Mouse (Mus musculus) ES-Bruce4 (cell line): ENCODE data around the gene Gsdma2. TPM values are rescaled to one million over a fixed set of nuclear protein-coding genes. Genes with fewer than 3 reads are reported as not detected.
A peak's percentile ranks its signal among the peaks of the same experiment; 100 is the strongest.
"Not testable (repeated sequence)": the region's sequence is repeated elsewhere in the genome, so short reads cannot be mapped to it uniquely, and the experiment has no call there.

Experiments used
- H3K27ac ChIP-seq: 2 replicates; pipeline ENCODE4 v1.5.1; 2012; ENCODE audit warnings: low read length, inconsistent platforms; ENCODE audit not compliant: insufficient read depth
- H3K27me3 ChIP-seq: 2 replicates; pipeline ENCODE4 v1.6.1; 2012; ENCODE audit warnings: mild to moderate bottlenecking, low read length, inconsistent platforms; ENCODE audit not compliant: control insufficient read depth, poor library complexity, insufficient read depth, severe bottlenecking
- H3K36me3 ChIP-seq: 2 replicates; pipeline ENCODE4 v1.6.1; 2012; ENCODE audit warnings: inconsistent platforms, mild to moderate bottlenecking, low read length, moderate library complexity; ENCODE audit not compliant: control insufficient read depth, poor library complexity, insufficient read depth, severe bottlenecking
- H3K4me1 ChIP-seq: one replicate; pipeline ENCODE4 v1.8.1; 2011; ENCODE audit warnings: low read length; ENCODE audit not compliant: control insufficient read depth, insufficient read depth
- H3K4me3 ChIP-seq: 2 replicates; pipeline ENCODE4 v1.5.1; 2011; ENCODE audit warnings: low read depth, mild to moderate bottlenecking, low read length
- H3K9ac ChIP-seq: 2 replicates; pipeline ENCODE4 v1.6.1; 2012; ENCODE audit warnings: low read depth, mild to moderate bottlenecking, inconsistent platforms; ENCODE audit not compliant: poor library complexity, severe bottlenecking
- H3K9me3 ChIP-seq: replicated peaks from 2 replicates; pipeline ENCODE4 v1.6.1; 2012; ENCODE audit warnings: mild to moderate bottlenecking, low read length, inconsistent platforms; ENCODE audit not compliant: control insufficient read depth, poor library complexity, insufficient read depth, severe bottlenecking
- CTCF ChIP-seq: IDR thresholded peaks from one replicate; pipeline ENCODE4 v1.8.1; 2011; ENCODE audit warnings: low read depth, low read length
- EP300 ChIP-seq: IDR thresholded peaks from 2 replicates; pipeline ENCODE4 v1.6.1; 2011; ENCODE audit warnings: low read depth, low read length; ENCODE audit not compliant: insufficient read depth
- POLR2A ChIP-seq: IDR thresholded peaks from one replicate; pipeline ENCODE4 v1.8.1; 2011; ENCODE audit warnings: low read length; ENCODE audit not compliant: insufficient read depth
- polyA plus RNA-seq: library from polyadenylated mRNA; stranded (reverse); fragments of >200 nt; gene quantifications from 2 replicates; pipeline ENCODE4 v1.2.4, GENCODE M21; 2011; ENCODE audit warnings: low read depth; ENCODE audit not compliant: missing spikeins, insufficient read depth, insufficient read length

The Gsdma2 gene
- polyA plus RNA-seq, 1 experiment: not detected

GRCm38 (mm10) chr11:98645946-98646345, 613 bp upstream of the Gsdma2 start:
- Histone ChIP-seq H3K4me3 (no peak overlapping the region), H3K9me3 (peaks cover 10% of the 10 kb centered on the region; the same call in 1 of the 2 replicates), H3K4me1 (no peaks in the 10 kb centered on the region), H3K9ac (no peak overlapping the region), H3K27me3 (peaks cover 2% of the 10 kb centered on the region), H3K36me3 (no peaks in the 10 kb centered on the region), H3K27ac (no peak overlapping the region)
- TF ChIP-seq EP300: no peak
- TF ChIP-seq POLR2A: no peak
- TF ChIP-seq CTCF: no peak

GRCm38 (mm10) chr11:98655076-98655475, 8.5 kb downstream of the Gsdma2 start:
- H3K4me1 ChIP-seq, H3K27me3 ChIP-seq, H3K4me3 ChIP-seq, H3K27ac ChIP-seq, H3K36me3 ChIP-seq, H3K9me3 ChIP-seq, H3K9ac ChIP-seq: not testable (repeated sequence)
- TF ChIP-seq CTCF: peak; percentile 85

DNA sequence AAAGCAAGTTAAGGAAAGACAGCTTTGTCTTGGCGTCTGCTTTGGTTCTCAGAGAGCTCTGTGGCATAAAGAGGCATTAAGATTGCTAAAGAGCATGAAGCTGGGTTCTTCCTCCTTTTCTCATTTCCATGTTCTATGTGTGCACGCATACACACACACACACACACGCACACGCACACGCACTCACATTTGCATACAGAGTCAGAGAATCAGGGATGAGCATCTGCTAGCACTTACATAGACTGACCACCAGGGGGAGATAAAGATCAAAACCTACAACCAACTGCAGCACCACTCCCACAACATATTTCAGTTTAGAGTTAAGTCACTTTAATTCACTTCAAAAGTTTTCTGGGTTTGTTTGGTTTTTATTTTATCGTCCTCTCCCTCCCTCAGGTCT, 14.0 kb downstream of the Gsdma2 start:
- Histone ChIP-seq H3K27ac (no peak overlapping the region), H3K9ac (no peak overlapping the region), H3K9me3 (no peaks in the 10 kb centered on the region), H3K4me3 (no peak overlapping the region), H3K27me3 (no peaks in the 10 kb centered on the region), H3K4me1 (no peaks in the 10 kb centered on the region), H3K36me3 (no peaks in the 10 kb centered on the region)
- TF ChIP-seq EP300 (no peak), CTCF (peak; percentile 32)

DNA sequence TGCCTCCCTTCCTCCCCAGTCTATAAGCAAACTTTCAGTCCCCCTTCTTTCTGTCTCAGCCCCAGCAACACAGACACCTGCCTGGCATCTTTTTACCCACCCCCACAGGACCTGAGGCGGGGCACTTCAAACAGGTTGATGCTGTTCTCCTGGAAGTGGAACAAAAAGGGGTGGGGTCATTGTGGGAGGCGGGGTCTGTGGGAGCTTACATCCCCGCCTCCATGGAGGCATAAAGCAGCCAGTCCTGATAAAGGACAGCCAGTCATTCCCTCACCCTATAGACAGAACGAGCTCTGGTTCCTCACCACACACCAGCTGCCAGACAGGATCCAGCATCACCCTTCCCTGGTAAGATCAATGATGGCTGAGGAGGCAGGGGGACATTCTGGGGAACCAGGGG, 17.5 kb downstream of the Gsdma2 start, which contains the start of gene Gsdma:
Gsdma (plus strand) TSS at position 261 of the 400 bp plus-strand sequence.
- TF ChIP-seq EP300: no peak
- TF ChIP-seq CTCF: no peak
- TF ChIP-seq POLR2A: no peak
- Histone ChIP-seq H3K9ac (no peak within 1 kb of the TSS), H3K27me3 (no peaks in the 10 kb centered on the region), H3K27ac (no peak within 1 kb of the TSS), H3K4me3 (no peak within 1 kb of the TSS), H3K4me1 (no peaks in the 10 kb centered on the region), H3K9me3 (no peaks in the 10 kb centered on the region), H3K36me3 (no peaks in the 10 kb centered on the region)

DNA sequence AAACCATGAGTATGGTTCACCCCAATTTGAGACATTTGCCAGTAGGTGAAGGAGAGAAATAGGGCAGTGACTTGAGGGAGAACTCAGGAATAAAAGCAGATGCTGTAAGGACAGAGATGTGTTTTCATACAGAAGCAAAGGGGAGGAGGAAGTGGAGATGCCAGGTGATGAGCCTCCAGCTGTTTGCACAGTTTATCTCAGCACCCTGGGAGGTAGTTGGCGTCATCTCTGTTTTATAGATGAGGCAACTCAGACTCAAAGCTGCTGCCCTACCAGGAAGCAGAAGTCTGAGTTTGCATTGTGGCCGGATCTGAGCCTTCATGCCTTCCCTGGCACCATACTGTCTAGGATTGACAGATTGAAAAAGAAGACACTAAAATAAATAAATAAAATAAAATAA, 22.4 kb downstream of the Gsdma2 start:
- Histone ChIP-seq H3K9me3 (no peaks in the 10 kb centered on the region), H3K27ac (no peak overlapping the region), H3K36me3 (no peaks in the 10 kb centered on the region), H3K4me3 (no peak overlapping the region), H3K27me3 (no peaks in the 10 kb centered on the region), H3K9ac (no peak overlapping the region), H3K4me1 (no peaks in the 10 kb centered on the region)
- TF ChIP-seq POLR2A: no peak
- TF ChIP-seq CTCF: no peak
- no peak for TF ChIP-seq EP300

DNA sequence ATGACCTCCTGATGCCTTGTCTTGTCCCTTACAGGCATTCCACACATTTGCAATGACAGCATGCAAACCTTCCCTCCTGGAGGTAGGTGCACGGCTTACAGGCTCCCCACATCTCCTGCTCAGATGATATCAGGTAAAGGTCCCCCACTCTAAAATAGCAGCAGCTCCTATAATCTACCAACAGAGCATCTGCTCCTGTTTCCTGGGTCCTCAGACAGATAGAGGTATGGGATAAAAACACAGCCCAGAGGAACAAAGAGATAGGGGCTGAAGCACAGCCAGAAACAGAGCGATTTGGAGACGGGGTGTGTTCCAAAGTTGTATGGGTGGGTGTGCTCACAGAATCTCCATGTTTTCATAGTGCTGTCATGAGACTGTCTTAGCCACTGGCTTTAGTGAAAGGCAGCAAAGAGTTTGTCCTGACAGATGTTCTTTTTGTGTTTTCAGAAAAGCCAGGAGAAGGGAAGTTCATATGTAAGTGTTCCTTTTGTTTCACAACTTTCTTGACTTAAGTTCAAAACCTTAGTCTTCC, 24.8 kb downstream of the Gsdma2 start:
- no peak for TF ChIP-seq POLR2A
- no peak for TF ChIP-seq CTCF
- no peak for TF ChIP-seq EP300

More for the DNA sequence above, 24.8 kb downstream of the Gsdma2 start:
- Histone ChIP-seq H3K27ac (no peak overlapping the region), H3K4me3 (no peak overlapping the region), H3K36me3 (no peaks in the 10 kb centered on the region), H3K27me3 (no peaks in the 10 kb centered on the region), H3K9ac (no peak overlapping the region), H3K9me3 (no peaks in the 10 kb centered on the region), H3K4me1 (peaks cover 2% of the 10 kb centered on the region)
